Mouse (Mus musculus) bone marrow, adult 2 months (tissue): Measurements from ENCODE around the gene Cfap97. TPM values are rescaled to one million over a fixed set of nuclear protein-coding genes. Genes with fewer than 3 reads are reported as not detected.

Experiments used
- H3K27ac ChIP-seq: fragments of 200-500 bp; 2 replicates; pipeline ENCODE4 v1.5.1; 2012; ENCODE audit warnings: low read depth, mild to moderate bottlenecking, control low read depth, inconsistent platforms, low read length; ENCODE audit not compliant: control insufficient read depth, poor library complexity, insufficient read depth
- H3K4me1 ChIP-seq: fragments of 200-500 bp; 2 replicates; pipeline ENCODE4 v1.6.1; 2011; ENCODE audit warnings: low read length; ENCODE audit not compliant: control insufficient read depth, insufficient read depth
- H3K4me3 ChIP-seq: fragments of 200-500 bp; replicated peaks from 2 replicates; pipeline ENCODE3; 2011; ENCODE audit warnings: mild to moderate bottlenecking, low read depth, low read length, control low read depth; ENCODE audit not compliant: control insufficient read depth
- CTCF ChIP-seq: fragments of 200-500 bp; IDR thresholded peaks from 2 replicates; pipeline ENCODE4 v1.5.1; 2011; ENCODE audit warnings: low read length, control low read depth; ENCODE audit not compliant: control insufficient read depth, insufficient read depth
- POLR2A ChIP-seq: fragments of 200-500 bp; IDR thresholded peaks from 2 replicates; pipeline ENCODE4 v1.6.1; 2011; ENCODE audit warnings: low read depth, mild to moderate bottlenecking, control low read depth, low read length, borderline replicate concordance; ENCODE audit not compliant: control insufficient read depth
- WGBS: fragments of 180-500 bp; shearing (Covaris S2); methylation state at CpG from one replicate; pipeline ENCODE4 v1.1.7; 2018; 5-methylcytosine and 5-hydroxymethylcytosine counted together
- polyA plus RNA-seq: library from polyadenylated mRNA; stranded (reverse); fragments of >200 nt; gene quantifications from 2 replicates; pipeline ENCODE4 v1.2.4, GENCODE M21; 2011; ENCODE audit warnings: low replicate concordance; ENCODE audit not compliant: missing spikeins, insufficient read depth, insufficient read length

Cfap97 gene
- polyA plus RNA-seq, 1 experiment: 5.8 TPM

DNA sequence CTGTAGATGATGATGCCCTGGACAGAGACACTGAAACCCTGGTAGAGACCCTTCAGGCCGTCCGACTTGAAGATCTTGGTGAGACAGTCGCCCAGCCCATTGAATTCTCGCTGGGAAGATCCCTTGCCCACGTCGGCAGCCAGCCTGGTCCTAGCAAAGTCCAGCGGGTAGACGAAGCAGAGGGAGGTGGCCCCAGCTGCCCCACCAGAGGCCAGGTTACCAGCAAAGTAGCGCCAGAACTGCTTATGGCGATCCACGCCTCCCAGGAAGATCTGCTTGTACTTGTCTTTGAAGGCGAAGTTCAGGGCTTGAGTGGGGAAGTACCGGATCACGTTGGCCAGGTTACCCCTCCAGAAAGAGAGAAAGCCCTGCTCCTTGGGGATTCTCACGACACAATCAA is 57.5 kb downstream of the Cfap97 start:
- WGBS: 87% methylated on average over 15 of the region's 15 CpGs
- TF ChIP-seq CTCF (no peak), POLR2A (no peak)
- H3K4me1 ChIP-seq: no peaks in the 10 kb centered on the region; the same call in 1 of the 2 replicates
- no peak overlapping the region for H3K4me3 ChIP-seq
- H3K27ac ChIP-seq: no peak overlapping the region

DNA sequence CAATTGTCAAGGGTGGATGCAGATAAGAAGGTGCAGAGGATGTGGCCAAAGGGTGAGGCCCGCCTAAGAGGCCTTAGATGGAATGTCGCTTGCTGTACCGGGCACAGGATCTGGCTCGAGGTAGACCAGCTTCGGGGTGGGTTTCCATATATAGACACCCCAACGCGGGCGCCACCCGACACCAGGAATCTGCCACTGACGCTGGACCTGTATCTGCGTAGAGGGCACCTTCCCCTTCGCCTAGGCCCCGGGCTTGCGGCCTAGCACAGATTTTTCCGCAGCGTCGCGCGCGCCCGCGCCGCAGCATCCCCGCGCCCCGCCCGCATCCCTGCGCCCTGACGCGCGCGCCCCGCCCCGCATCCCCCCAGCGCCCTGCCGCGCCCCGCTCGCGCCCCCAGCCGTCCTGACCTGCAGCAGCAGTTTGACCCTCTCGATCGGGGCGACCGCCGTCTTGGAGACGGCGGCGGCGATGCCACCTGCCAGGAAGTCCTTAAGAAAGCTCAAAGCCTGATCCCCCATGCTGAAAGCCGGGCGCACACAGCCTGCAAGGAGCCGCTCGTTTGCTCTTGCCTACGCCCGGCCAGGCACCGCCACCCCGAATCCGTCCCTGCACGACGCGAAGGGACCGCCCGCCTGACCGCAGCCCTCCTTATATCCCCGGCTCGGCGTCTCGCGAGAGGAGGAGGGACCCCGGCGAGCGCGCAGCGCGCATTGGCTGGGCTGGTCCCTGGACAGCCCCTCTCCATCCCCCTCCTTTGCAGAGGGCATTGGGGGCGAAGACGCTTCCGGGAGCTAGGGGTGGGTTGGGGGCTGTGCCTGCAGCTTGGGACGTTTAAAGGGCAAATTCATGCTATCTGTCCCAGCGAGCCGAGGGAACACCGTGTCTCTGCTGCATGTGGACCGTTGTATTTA is 59.1 kb downstream of the Cfap97 start, which contains the start of gene Slc25a4:
Gene Slc25a4 (minus strand): TSS at position 881 of the 912 bp plus-strand sequence.
- Histone ChIP-seq H3K27ac (peak within 1 kb of the TSS; percentile 38), H3K4me1 (no peaks in the 10 kb centered on the region; the same call in 1 of the 2 replicates), H3K4me3 (peak within 1 kb of the TSS; percentile 65)
- TF ChIP-seq POLR2A: peak; percentile 92; the same call in 1 of the 2 replicates
- no peak for TF ChIP-seq CTCF
- under 1% methylated on average over 84 of the region's 84 CpGs for WGBS

DNA sequence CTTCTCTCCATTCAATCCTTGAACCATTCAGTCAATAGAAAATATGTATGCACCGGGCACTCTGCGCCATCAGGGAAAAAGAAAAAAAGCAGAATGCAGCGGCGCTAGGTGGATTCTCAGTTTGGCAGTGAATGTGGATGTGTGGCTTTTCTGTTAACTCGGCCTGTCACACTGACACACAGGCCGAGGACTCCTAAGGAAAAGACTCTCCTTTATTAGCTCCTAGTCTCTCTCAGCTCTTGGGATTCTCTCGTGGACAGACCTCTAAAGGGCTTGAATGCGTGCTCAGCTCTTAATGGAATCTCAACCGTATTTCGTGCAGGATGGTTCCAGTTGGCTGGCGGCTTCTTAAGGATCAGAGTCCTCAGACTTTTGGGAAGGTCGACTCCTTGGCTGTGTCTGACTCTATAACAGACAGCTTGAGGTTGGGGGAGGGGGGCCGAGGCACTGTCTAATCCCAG is 60.1 kb downstream of the Cfap97 start:
- Histone ChIP-seq H3K27ac (no peak overlapping the region), H3K4me1 (no peaks in the 10 kb centered on the region; the same call in 1 of the 2 replicates)

DNA sequence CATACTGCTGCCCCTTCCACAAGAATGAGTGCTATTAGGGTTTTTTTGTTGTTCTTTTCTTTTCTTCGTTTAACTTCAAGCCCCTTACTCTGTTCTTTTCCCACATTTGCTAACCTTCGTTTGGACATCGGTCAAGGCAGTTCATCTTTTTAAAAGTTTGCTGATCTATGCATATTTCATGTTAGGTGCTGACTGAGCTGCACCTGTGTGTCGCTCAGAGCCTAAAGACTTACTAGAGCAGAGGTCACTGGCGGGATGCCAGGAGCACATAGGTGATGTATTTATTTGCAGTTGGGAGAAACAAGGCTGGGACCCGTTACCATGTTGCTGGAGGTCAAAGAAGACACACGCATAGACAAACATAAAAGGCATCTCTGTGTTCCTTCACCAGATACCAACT is 60.6 kb downstream of the Cfap97 start:
- H3K4me1 ChIP-seq: no peaks in the 10 kb centered on the region; the same call in 1 of the 2 replicates
- H3K27ac ChIP-seq: no peak overlapping the region
- 80% methylated on average over 7 of the region's 7 CpGs for WGBS
- no peak overlapping the region for H3K4me3 ChIP-seq
- no peak for TF ChIP-seq POLR2A
- TF ChIP-seq CTCF: no peak

More for the DNA sequence above, 60.1 kb downstream of the Cfap97 start:
- 35% methylated on average over 13 of the region's 13 CpGs for WGBS
- TF ChIP-seq POLR2A (no peak), CTCF (no peak)
- H3K4me3 ChIP-seq: no peak overlapping the region

DNA sequence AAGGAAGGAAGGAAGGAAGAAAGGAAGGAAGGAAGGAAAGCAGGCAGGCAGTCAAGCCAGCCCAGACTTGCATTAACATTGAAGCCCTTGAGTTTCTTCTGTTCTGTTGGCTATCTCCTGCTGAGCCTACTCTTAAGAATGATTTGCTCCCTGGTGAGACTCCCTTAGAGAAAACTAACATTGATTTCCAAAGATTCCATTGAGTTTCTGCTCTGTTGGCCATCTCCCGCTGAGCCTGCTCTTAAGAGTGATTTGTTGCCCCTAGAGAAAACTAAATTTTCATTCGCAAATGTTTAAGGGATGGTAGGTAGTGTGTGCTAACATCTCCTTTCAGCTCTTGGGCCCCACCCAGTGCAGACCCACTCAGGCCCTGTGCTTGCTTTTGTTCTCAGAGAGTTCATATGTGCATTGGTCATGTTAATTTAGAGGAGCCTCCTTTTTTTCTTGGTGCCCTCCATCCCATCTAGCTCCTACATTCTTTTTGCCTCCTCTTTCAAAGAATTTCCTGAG is 62.5 kb downstream of the Cfap97 start:
- TF ChIP-seq CTCF (no peak), POLR2A (no peak)
- H3K4me3 ChIP-seq: no peak overlapping the region

DNA sequence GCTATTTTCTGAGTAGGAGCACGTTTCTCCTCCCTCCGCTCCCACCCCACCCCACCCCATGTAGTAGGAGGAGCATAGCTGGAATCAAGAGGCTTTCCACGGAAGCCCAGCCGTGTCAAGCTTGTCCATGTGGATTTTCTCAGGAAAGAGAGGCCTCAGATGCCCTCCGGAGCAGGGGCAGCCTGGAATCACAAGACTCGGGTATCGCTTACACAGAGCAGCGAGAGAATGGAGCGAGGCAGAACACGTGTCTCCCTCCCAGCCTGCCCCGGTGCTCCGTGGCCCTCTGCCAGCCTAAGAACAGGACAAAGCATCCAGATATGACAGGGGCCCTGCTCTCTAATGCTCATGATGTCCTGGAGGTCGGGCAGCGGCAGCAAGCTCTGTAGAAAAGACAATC is 65.3 kb downstream of the Cfap97 start:
- no peaks in the 10 kb centered on the region for H3K4me1 ChIP-seq
- H3K27ac ChIP-seq: no peak overlapping the region
- H3K4me3 ChIP-seq: no peak overlapping the region
- no peak for TF ChIP-seq CTCF
- TF ChIP-seq POLR2A: no peak
- WGBS: 5% methylated on average over 14 of the region's 14 CpGs

More for the DNA sequence above, 62.5 kb downstream of the Cfap97 start:
- no peak overlapping the region for H3K27ac ChIP-seq
- H3K4me1 ChIP-seq: no peaks in the 10 kb centered on the region; the same call in 1 of the 2 replicates
- 94% methylated on average over 2 of the region's 2 CpGs for WGBS

DNA sequence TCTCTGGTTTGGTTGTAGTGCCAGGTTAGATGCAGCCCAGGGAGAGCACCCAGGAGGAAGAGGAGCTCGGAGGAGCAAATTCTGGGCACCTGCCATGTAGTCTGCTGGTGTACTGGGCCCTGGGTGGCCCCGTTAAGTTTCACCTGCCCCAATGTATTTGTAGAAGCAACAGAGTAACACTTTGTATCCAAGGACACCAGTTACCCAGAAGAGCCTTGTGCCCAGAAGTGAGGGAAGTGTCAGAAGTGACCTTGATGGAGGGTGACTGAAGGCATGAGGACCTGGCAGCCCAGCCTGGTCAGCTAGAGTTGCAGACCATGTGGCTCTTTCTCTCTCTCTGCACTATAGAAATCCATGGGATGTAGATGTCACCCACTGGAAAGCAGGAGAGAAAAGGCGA is 69.0 kb downstream of the Cfap97 start:
- no peak overlapping the region for H3K4me3 ChIP-seq
- no peaks in the 10 kb centered on the region for H3K4me1 ChIP-seq
- 73% methylated on average over 3 of the region's 3 CpGs for WGBS
- TF ChIP-seq POLR2A (no peak), CTCF (no peak)
- H3K27ac ChIP-seq: no peak overlapping the region

DNA sequence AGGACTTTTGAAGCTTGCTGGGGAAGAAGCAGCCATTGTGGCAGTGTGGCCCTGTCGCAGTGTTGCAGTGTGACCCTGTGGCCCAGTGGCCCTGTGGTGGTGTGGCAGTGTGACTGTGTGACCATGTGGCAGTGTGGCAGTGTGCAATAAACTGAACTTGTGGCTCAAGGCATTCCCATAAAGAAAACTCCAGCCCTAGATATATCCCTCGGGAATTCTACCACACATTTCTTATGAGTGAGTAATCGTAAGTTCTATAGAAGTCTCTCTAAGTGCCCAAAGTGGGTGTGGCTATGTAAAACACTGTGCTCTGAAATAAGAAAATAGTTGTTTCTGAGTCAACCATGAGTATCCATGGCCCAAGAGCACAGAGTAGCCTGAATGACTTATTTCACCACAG is 73.9 kb downstream of the Cfap97 start:
- Histone ChIP-seq H3K4me1 (no peaks in the 10 kb centered on the region), H3K4me3 (no peak overlapping the region), H3K27ac (no peak overlapping the region)
- 78% methylated on average over 3 of the region's 3 CpGs for WGBS
- no peak for TF ChIP-seq POLR2A
- TF ChIP-seq CTCF: no peak
